Mouse (Mus musculus) gonadal fat pad, adult 2 months (tissue): ENCODE measurements around the gene Wfdc2. TPM values are rescaled to one million over a fixed set of nuclear protein-coding genes. Genes with fewer than 3 reads are reported as not detected.
"Not testable (repeated sequence)": the region's sequence is repeated elsewhere in the genome, so short reads cannot be mapped to it uniquely, and the experiment has no call there.

ENCODE experiments used
- DNase-seq: peaks from one replicate; pipeline ENCODE4 v3.0.0-alpha.2; 2012; ENCODE audit warnings: low read depth
- polyA plus RNA-seq: library from polyadenylated mRNA; depleted of rRNA; stranded (reverse); fragments of >200 nt; gene quantifications from 2 replicates; pipeline ENCODE4 v1.2.3, GENCODE M21; 2012

The Wfdc2 gene
- polyA plus RNA-seq, 1 experiment, result 12.1 TPM

DNA sequence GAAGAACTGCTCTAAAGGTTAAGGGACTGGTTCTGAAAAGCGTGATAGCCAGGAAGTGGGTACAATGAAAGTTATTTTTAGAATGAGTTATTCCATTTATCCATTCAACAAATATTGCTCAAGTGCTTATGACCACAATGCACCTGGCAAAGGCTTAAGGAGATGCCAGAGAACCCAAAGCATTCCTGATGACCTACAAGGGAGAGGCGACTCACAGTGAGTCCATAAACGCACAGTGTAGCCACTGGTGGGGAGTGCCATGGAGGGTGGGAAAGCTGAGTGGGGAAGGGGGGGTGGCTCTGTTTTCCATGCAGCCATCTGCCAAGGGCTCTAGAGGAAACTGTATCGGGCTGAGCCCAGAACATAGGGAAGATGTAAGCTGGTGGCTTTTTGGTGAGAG is 12.9 kb upstream of the Wfdc2 start:
- DNase-seq, result no peak

DNA sequence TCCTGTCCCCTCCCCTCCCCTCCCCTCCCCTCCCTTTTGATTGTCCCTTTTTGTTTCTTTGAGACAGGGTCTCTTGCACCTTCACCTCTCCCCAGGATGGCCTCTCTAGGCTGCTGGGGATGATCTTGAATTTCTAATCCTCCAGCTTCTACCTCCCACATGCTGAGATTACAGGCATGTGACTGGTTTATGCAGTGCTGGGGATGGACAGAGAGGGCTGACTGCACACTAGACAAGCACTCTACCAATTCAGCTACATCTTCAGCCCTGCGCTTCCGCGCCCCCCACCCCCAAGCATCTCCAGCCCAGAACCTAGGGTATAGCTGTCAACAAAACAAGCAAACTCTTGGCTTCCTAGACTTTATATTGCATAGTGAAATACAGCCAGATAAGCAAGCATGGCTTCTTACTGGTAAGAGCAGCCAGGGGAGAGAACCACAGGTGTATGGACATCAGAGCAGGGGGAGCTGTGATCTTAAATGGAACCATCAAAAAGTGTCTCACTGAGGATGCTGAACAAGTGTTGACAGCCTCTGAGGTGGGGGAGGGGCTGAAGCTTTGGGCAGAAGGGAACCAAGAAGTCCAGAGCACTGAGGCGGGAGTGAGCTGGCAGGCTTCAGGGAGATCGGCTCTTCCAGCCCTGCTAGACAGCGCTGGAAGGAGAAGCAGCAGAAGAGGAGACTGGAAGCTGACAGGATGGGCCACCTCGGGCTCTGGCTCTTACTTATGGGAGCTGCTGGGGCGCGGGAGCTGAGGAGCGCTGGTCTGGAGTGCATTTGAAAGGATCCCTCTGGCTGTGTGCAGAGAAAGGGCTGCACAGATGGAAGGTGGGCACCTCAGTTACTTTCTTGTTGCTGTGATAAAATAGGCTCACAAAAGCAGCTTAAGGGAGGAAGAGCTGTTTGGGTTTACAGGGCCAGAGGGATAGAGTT is 12.0 kb upstream of the Wfdc2 start:
- DNase-seq, result no peak

DNA sequence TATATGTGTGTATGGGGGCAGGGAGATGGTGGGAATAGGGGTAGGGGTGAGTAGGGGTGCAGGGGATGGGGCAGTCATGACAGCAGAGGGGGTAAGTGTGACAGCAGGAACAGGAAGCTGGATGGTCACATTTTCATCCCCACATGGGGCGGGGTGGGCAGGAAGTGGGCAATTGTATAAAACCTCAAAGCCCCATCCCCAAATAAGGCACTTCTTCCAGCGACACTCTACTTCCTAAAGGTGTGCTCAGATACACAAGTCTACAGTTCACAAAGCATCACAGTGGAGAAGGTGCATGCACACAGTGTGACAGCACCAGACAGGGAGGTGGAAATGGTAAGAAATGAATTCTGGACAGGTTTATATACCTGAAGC is 11.3 kb upstream of the Wfdc2 start:
- no peak for DNase-seq

DNA sequence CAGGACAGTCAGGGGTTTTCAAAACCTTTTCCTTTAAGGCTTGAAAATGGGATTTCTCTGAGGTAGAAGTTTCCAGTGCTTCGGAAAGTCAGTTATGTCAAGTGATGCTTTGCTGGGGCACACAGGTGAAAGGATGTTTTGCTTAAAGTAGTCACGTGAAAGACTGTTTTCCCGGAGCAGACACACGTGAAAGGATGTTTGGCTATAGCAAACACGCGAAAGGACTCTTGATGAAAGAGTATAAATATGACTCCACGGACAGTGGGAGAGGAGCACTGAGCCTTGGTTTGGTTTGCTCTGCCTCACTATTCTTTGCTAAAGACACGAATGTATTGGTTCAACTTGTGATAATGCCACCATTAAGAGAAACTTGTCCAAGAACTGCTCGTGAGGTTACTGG is 10.7 kb upstream of the Wfdc2 start:
- DNase-seq, result no peak

DNA sequence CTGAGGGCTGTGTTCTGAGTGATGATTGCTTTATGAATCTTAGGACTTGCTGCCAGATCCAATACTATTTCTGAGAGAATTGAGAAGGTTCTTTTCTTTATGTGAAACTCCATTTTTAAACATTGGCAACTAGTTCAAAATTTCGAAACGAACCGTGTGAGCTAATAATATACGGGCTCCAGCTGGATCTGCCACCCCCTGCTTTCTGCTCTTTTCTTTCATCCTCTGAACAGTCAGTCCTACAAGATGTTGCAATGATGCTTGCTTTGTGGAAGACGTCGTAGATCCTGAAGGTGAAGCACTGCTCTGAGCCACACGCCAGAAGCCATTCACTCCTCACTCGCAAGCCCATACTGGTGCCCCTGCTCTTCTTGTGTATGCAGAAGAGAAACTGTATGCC is 3.8 kb upstream of the Wfdc2 start:
- no peak for DNase-seq

DNA sequence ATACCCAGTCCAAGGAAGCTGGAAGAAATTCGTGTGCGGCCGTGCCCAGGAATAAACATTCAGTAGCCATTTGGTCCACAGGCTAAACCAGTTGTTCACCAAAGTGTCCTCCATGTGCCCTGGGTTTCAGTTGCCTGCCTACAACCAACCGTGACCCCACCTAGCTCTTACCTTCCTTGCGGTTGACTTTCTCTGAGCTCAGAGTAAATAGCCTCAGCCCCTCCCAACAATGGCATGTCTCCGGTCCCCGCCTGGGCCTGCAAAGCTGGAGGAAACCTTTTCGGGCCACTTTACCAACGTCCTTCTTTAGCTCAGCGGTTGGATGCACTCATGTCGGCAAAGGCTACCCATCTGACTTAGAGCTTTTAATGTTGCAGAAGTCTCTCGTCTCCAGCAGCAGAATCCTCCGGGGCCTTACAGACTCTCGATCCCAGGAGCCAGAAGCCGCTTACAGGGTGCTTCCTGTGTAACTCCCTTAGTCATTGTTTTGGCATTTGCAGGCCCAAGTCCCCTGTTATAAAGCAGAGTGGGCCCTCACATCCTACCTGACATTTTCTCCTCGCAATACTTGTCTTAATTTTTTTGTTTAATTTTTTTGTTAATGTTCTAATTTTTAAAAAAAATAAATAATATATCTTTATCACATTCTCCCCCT is 3.1 kb upstream of the Wfdc2 start:
- no peak for DNase-seq

DNA sequence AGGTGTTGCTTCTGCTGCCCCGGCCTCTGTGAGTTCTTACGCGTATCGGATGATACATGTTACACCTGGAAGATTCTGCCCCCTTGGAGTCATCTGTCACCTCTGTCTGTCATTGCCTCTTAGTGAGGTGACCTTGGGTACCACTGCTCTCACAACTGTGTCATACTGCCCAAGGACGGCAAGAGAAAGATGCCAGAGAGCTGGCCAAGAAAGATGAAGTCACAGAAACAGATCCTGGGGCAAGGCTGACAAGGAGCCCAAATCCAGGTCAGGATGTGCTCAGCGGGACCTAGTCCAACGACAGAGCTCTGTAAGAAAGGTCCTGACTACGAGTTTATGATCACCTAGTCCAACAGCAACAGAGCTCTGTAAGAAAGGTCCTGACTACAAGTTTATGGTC is 2.1 kb upstream of the Wfdc2 start:
- no peak for DNase-seq

DNA sequence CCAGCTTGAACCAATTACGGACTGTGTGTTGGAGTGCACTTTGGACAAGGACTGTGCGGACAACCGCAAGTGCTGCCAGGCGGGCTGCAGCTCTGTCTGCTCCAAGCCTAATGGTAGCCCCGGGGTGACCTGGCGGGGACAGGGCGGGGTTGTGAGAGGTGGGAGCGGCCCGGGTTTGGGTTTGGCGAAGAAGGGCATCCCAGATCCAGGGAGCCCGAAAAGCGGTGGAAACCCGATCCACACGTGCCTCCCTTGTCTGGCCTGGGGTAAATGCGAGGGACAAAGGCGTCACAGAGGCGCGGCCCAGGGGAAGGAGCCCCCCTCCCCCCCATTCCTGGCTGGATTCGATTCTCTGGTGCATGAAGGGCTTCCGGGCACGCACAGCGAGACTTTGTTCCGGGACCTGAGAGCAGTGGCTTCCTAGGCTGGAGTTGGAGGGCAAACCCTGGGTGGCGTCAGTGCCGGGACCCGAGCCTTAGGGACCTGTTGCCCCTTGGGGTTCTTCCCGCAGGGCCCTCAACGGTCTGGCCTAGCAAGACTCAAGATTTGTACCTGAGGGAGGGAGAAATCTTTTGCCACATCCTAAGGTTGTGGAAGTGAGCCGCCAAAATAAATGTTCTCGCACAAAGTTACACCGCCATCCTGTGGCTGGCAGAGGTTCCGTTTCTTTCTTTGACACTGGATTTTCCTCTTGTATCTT is 1.3 kb downstream of the Wfdc2 start:
- DNase-seq, result no peak

DNA sequence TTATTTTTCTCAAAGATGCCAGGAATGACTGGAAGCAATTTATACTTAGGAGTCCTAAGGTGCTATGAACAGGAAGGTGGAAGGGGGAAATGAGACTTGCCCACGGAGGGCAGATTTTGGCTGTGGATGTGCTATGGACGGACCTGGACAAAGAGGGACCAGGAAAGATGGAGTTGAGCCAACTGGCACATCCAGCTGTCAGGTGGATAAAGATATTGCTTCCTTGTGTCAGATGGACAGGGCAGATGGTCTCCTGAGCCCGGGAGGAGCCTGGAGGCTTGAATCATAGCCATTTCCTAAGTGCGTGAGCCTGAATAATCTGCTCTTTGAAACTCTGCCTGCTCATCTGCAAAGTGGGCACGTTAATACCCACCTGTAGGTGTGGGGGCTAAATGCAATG is 2.1 kb downstream of the Wfdc2 start:
- no peak for DNase-seq

DNA sequence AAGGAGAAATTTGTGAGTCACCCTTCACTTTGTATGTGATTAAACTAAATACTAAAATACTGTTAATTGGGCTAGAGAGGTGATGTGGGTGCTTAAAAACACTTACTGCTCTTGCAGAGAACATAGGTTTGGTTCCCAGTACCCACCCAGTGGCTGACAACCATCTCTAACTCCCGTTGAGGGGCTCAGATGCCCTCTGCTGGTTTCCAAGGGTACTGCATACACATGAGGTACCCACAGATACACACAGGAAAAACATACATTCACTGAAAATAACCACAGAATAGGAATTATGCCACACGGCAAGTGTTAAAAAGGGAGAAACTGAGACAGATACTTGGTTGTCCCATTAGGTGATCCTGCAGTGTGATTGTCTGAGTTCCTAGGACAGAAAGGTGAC is 4.8 kb downstream of the Wfdc2 start:
- DNase-seq, result no peak

DNA sequence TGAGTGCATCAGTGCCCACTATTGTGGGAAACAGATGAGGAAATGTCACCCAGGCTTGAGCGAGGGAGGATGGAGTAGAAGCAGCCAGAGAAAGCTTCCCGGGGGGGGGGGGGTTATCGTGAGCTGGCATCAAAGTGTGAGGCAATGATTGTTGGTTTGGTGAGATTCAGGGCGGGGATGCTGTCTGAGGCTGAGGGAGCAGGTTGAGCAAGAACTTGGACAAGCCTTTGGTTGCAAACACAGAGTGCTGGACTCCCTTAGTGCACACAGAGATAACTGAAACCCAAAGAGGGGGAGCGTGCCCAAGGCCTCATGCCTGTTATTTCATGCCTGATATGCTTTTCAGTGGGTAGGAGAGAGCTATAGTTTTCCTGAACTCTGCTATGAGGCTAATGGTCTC is 5.2 kb downstream of the Wfdc2 start:
- DNase-seq, result no peak

DNA sequence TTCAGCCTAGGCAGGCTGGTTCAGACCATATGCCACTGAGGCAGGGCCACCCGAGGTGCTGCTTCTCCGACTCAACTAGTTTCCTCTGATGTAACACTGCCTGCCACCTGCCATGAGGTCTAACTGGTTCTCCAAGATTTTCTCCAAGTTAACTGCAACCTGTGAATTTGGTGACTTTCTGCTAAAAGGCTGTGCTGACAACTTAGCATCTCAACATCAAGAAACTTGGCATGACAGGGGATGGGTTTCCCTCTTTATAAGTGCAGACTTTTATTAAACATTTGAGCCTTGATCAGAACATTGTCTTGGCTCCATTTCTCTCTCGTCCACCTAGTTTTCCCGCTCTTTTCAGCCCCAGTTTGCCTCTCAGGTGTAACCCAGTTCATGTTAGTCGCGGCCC is 11.1 kb downstream of the Wfdc2 start, which contains the start of gene Spint3:
Spint3 (minus strand) TSS at position 101 of the 400 bp plus-strand sequence.
- DNase-seq, result not testable (repeated sequence)

DNA sequence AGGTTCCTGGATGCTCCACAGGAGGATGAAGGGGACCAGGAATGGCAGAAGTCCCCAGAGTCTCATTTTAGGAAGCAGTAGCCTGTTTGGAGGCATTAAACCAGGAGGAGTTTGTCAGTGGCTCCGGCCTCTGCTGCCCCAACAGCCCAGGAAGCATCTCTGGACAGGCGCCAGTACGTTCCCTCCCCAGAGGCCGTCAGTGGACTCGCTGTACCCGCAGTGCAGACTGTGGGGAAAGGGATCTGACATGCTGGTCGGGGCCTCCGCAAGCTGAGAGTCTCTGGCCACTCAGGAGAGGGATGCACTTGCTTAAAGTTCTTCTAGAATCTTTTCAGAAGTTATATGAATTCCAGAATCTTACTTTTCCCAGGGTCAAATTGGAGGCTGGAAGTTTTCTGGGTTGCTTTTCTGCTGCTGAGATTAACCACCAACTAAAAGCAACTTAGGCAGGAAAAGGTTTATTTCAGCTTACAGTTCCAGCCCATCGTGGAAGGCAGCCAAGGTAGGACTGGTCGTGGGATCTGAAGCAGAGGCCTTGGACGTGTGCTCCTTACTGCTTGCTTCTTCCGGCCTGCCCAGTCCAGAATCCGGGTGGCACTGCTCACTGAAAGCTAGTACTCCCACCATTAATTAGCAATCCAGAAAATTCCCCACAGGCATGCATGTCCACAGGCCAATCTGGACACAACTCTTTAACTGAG is 23.0 kb downstream of the Wfdc2 start, which contains the start of gene Wfdc6a:
Wfdc6a (minus strand) TSS at position 423 of the 701 bp plus-strand sequence.
- not testable (repeated sequence) for DNase-seq

DNA sequence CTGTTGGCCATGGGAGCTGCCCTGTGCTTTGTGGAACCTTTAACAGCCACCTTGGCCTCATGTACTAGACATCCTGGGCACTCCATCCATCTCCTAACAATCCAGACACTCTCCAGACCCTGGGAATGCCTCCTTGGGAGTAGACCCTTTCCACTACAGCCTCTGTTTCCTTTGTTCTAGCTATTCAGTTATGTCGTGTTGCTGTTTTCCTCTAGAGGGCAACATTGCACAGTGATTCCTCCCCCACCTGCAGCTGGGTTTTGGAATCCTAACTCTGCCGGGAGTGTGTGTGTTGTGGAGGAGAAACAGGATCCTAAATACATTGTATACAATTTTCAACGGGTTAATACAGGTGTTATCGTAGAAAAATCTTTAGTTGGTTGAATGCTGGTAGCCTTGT is 29.8 kb downstream of the Wfdc2 start:
- DNase-seq, result no peak

DNA sequence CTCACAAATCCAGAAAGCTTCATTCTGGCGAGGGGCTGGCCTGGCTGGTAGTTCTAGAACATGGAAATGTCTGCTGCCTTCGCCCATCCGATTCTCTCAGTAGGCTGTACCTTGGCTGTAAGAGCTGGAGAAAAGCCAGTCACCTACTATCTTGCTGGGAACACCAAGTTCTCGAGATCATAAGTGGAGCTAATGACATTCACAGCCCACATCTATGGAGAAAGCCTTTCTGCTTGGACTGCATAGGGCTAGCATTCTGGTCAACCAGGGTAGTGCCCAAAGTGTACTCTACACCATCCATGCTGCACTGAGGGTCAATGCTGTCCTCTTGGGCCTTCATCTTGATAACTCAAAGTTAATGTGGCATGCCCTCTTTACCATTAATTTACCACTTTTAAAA is 31.3 kb downstream of the Wfdc2 start, which contains the start of gene Eppin:
Eppin (minus strand) TSS at position 101 of the 400 bp plus-strand sequence.
- no peak for DNase-seq

DNA sequence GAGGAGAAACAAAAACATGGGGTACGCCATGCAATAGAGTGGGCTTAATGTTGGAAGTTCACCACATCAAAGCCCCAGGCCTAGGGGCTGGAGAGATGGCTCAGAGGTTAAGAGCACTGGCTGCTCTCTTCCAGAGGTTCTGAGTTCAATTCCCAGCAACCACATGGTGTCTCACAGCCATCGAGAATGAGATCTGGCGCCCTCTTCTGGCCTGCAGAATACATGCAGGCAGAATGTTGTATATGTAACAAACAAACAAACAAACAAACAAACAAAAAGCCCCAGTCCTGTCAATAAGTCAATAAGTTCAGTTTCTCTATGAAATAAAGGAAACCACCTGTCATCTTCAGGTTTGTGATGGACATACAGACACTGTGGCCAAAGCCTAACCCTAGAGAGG is 38.0 kb downstream of the Wfdc2 start:
- no peak for DNase-seq

DNA sequence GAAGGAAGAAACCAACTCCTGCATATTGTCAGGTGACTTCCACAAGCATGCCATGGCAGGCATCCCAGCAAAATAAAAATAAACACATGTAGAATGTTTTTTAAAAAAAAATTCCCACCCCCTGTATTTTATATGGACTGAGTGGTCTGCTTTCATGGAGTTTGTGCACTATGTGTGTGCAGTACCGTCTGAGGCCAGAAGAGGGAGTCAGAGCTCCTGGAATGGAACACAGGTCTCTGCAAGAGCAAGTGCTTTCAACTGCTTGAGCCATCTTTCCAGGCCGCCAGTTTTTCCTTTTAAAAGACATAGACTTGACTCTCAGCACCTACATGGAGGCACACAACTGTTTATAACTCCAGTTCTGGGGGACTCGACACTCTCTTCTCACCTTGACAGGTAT is 41.3 kb downstream of the Wfdc2 start:
- no peak for DNase-seq

DNA sequence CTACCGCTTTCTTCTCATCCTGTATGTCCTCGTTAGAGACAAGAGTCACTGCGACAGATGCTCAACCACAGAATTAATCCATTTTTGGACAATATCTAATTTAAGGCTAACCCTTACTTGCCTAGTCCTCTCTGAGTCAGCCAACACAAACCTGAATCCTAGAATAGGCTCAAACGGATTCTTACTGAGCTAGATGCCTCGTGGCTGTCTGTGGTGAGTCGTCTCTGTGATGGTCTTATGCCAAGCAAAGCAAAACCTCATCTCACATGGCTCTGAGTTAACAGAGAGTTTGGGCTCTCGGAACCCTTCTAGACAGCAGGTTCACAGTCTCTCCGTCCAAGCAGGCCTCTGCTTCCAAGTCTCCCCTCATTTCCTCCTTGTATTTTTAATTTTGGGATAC is 42.2 kb downstream of the Wfdc2 start:
- DNase-seq, result no peak

DNA sequence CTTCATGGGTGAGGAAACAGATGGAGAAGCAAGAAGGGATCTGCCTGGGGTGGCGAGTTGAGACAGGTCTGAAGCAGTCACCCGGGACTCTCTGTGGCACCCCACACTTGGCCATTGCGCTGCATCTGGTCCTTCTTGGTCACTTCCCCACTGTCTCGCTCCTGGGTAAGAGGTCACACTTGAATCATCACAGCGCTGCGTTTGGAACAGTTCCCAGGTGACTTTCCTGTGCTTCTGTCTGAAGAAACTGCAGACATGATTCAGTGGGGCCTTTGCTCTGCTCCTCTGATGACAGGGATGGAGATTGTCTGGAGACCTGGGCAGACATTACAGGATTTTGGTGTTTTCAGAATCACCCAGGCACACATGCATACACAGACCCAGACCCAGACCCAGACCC is 46.6 kb downstream of the Wfdc2 start:
- DNase-seq, result no peak

DNA sequence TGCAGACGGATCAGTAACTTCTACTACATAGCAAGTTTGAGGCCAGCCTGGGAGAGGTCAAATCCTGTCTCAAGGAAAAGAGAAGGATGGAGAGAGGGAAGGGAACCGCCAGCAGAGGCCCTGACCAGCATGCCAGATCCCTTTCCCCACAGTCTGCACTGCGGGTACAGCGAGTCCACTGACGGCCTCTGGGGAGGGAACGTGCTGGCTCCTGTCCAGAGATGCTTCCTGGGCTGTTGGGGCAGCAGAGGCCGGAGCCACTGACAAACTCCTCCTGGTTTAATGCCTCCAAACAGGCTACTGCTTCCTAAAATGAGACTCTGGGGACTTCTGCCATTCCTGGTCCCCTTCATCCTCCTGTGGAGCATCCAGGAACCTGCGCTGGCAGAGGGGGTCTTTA is 51.3 kb downstream of the Wfdc2 start, which contains the start of the genes Wfdc6b and Wfdc8:
Wfdc6b (plus strand) TSS at position 52 of the 400 bp plus-strand sequence.
Wfdc8 (minus strand) TSS at position 156 of the 400 bp plus-strand sequence.
- DNase-seq, result not testable (repeated sequence)

DNA sequence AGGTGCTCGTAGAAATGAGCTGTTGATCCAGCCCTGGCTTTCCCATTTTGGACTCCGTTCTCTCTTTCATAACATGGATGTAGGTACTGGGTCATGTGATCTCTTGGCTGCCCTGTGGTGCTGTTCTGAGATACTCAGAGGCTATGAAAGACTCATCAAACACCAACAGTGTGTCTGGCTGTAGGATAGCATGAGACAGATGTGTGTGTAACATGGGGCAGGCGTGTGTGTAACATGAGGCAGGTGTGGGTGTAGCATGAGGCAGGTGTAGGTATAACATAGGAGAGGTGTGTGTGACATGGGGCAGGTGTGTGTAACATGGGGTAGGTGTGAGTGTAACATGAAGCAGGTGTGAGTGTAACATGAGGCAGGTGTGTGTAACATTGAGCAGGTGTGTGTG is 53.2 kb downstream of the Wfdc2 start:
- no peak for DNase-seq
